Comparison of ENCODE assay signal across 8 mouse cellular contexts in the genomic region with DNA sequence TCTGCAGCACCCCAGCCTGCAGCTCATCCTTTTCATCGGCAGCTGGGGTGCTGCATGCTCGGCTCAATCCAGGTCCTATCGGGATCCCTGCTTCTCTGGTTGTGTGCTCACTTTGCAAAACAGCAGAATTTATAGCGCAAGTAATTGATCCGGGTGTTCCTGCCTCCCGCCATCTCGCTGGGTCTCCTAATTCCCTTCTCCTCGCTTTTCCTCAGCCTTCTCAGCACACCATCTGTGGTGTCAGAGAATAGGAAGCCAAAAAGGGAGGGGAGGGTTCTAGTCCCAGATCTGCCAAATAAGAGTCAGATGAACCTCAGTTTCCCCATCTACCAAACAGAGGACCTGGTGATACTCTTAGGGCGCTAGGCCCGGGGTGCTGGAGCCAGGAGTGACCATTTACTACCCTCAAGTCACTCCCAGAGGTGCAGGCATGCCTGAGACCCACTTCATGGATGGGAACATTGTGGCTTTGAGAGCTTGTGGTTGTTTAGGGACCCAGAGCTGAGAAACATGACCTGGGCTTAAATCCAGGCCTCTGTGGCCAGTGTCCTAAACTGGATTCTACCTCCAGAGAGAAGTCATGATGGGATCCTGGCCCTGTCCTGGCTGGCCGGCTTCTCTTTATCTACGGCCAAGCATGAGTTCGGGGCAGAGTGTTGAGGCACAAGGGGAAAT. TPM values are rescaled to one million over a fixed set of nuclear protein-coding genes. Genes with fewer than 3 reads are reported as not detected.
DNase-seq lines count a peak whose midpoint lies in the region; ATAC-seq lines count a peak whose summit lies in the region.

No protein-coding gene starts in this region.

- H3K4me1 ChIP-seq in heart, embryonic 14.5 days (ENCODE audit: control insufficient read depth in 2 of 2, insufficient read depth in 2 of 2, low read length in 2 of 2): peaks cover 14 to 18% of the 10 kb centered on the region in 2 experiments
- H3K4me1 ChIP-seq in brown adipose tissue, adult 24 weeks (ENCODE audit: control insufficient read depth, insufficient read depth, insufficient read length, low read length): peaks cover 10% of the 10 kb centered on the region
- H3K4me1 ChIP-seq in hindbrain, embryonic 13.5 days (replicated peaks): peaks cover 31% of the 10 kb centered on the region
- H3K4me1 ChIP-seq in midbrain, embryonic 12.5 days: peaks cover 24% of the 10 kb centered on the region

- H3K27me3 ChIP-seq in heart, embryonic 14.5 days (ENCODE audit: control insufficient read depth, insufficient read depth, low read length): no peaks in the 10 kb centered on the region
- H3K27me3 ChIP-seq in hindbrain, embryonic 13.5 days: no peaks in the 10 kb centered on the region
- H3K27me3 ChIP-seq in midbrain, embryonic 12.5 days: no peaks in the 10 kb centered on the region

- peak overlapping the region; percentile 79 for H3K9ac ChIP-seq in heart, embryonic 14.5 days (ENCODE audit: low read length)
- peak overlapping the region; percentile 81 for H3K9ac ChIP-seq in hindbrain, embryonic 13.5 days
- H3K9ac ChIP-seq in midbrain, embryonic 12.5 days (replicated peaks): peak overlapping the region; percentile 76

- no peaks in the 10 kb centered on the region for H3K36me3 ChIP-seq in heart, embryonic 14.5 days (ENCODE audit: control insufficient read depth, insufficient read depth, low read length)
- H3K36me3 ChIP-seq in hindbrain, embryonic 13.5 days: no peaks in the 10 kb centered on the region
- H3K36me3 ChIP-seq in midbrain, embryonic 12.5 days: no peaks in the 10 kb centered on the region

- 74% methylated on average over 13 of the region's 13 CpGs for WGBS in heart, embryonic 14.5 days
- 81% methylated on average over 13 of the region's 13 CpGs for WGBS in hindbrain, embryonic 13.5 days
- WGBS in midbrain, embryonic 12.5 days: 81% methylated on average over 13 of the region's 13 CpGs

- peak overlapping the region in 1 of 2 experiments; percentile 50; a peak in 1 of 4 replicates for H3K4me3 ChIP-seq in heart, embryonic 14.5 days (ENCODE audit: control insufficient read depth in 1 of 2, insufficient read depth in 1 of 2, low read depth in 1 of 2, low read length in 2 of 2)
- peak overlapping the region; percentile 77; the same call in 1 of the 2 replicates for H3K4me3 ChIP-seq in brown adipose tissue, adult 24 weeks (ENCODE audit: insufficient read depth, low read depth, low read length)
- no peak overlapping the region for H3K4me3 ChIP-seq in hindbrain, embryonic 13.5 days
- peak overlapping the region; percentile 53; the same call in 1 of the 2 replicates for H3K4me3 ChIP-seq in midbrain, embryonic 12.5 days

- DNase-seq in heart, adult 18-20 months: no peak
- DNase-seq in adrenal gland, postnatal 14 days: no peak

- H3K4me2 ChIP-seq in heart, embryonic 14.5 days (ENCODE audit: low read length): peak overlapping the region; percentile 75
- peak overlapping the region; percentile 62 for H3K4me2 ChIP-seq in hindbrain, embryonic 13.5 days
- peak overlapping the region; percentile 62 for H3K4me2 ChIP-seq in midbrain, embryonic 12.5 days (replicated peaks)

- H3K27ac ChIP-seq in heart, embryonic 14.5 days (replicated peaks in 1 of 2; ENCODE audit: control insufficient read depth in 1 of 2, insufficient read depth in 1 of 2, low read depth in 2 of 2, low read length in 2 of 2): peak overlapping the region; percentile 96 to 97
- H3K27ac ChIP-seq in brown adipose tissue, adult 24 weeks (replicated peaks; ENCODE audit: low read depth, low read length): peak overlapping the region; percentile 87
- peak overlapping the region; percentile 99 for H3K27ac ChIP-seq in hindbrain, embryonic 13.5 days
- peak overlapping the region; percentile 99 for H3K27ac ChIP-seq in midbrain, embryonic 12.5 days (replicated peaks)

- H3K9me3 ChIP-seq in heart, embryonic 14.5 days (ENCODE audit: control insufficient read depth, low read length): no peaks in the 10 kb centered on the region
- H3K9me3 ChIP-seq in hindbrain, embryonic 13.5 days: no peaks in the 10 kb centered on the region
- H3K9me3 ChIP-seq in midbrain, embryonic 12.5 days: no peaks in the 10 kb centered on the region

- ATAC-seq in heart, embryonic 14.5 days (ENCODE audit: insufficient number of reproducible peaks, insufficient read depth, low FRiP score, low read depth): no peak
- no peak for ATAC-seq in hindbrain, embryonic 13.5 days (ENCODE audit: low FRiP score)
- ATAC-seq in midbrain, embryonic 12.5 days (ENCODE audit: low FRiP score, low read depth): no peak
- ATAC-seq in inflammation-experienced regulatory T-cells, adult 6 months: no peak
- no peak for ATAC-seq in erythroid progenitor cell, adult 5-6 weeks (replicated peaks; ENCODE audit: low FRiP score, poor library complexity, severe bottlenecking)

RNA-seq across cellular contexts. Expression of a gene that starts 1.1 kb away (rescaled TPM):
- polyA plus RNA-seq in heart, embryonic 14.5 days (2014; fragmentation: Nextera tagmentation; extraction: Ambion mirVana): 3.2 and 3.8 TPM in 2 replicates
- 1 to 10 TPM in 1 of 2 experiments, under 1 TPM in 1; 0.57 to 1.2 TPM for total RNA-seq in heart, adult 18-20 months (2021)
- not detected in 2 replicates for polyA plus RNA-seq in brown adipose tissue, adult 24 weeks (2012; ENCODE audit: insufficient read depth, insufficient read length, missing spikeins)
- 0.77 and 0.83 TPM in 2 replicates for polyA plus RNA-seq in hindbrain, embryonic 13.5 days (2015; fragmentation: Nextera tagmentation; extraction: Ambion mirVana)
- polyA plus RNA-seq in midbrain, embryonic 12.5 days (2016; fragmentation: Nextera tagmentation; extraction: Ambion mirVana): 0.68 and 0.77 TPM in 2 replicates
- polyA plus RNA-seq in inflammation-experienced regulatory T-cells, adult 6 months (2017; shearing (Covaris generic)): 1 to 10 TPM; 3.0 to 8.3 (median 4.3) TPM
- not detected in 2 replicates for total RNA-seq in erythroid progenitor cell, adult 5-6 weeks (2015; ENCODE audit: low replicate concordance)
- not detected in 2 replicates for total RNA-seq in erythroid progenitor cell, adult 5-6 weeks (2017; ENCODE audit: low replicate concordance)
- total RNA-seq in adrenal gland, postnatal 14 days (2021): 1.6 and 3.5 TPM in 2 replicates
